Mouse (Mus musculus) testis, adult 2 months (tissue): ENCODE data around the gene Ankmy1.

Experiments used
- CTCF ChIP-seq: fragments of 200-500 bp; IDR thresholded peaks from 2 replicates; pipeline ENCODE4 v1.5.1; 2012; ENCODE audit warnings: low read depth, mild to moderate bottlenecking, inconsistent platforms, low read length, moderate library complexity; ENCODE audit not compliant: control insufficient read depth, insufficient read depth, insufficient replicate concordance
- POLR2A ChIP-seq: fragments of 200-500 bp; IDR thresholded peaks from 2 replicates; pipeline ENCODE4 v1.6.1; 2012; ENCODE audit warnings: low read depth, mild to moderate bottlenecking, inconsistent platforms, low read length, moderate library complexity; ENCODE audit not compliant: control insufficient read depth

- no peak for TF ChIP-seq POLR2A
- TF ChIP-seq CTCF, result no peak
Observed at GRCm38 (mm10) chr1:92914239-92914638, 11.5 kb upstream of the Ankmy1 start.
